Mouse (Mus musculus): ENCODE measurements around the gene Fus.

DNA sequence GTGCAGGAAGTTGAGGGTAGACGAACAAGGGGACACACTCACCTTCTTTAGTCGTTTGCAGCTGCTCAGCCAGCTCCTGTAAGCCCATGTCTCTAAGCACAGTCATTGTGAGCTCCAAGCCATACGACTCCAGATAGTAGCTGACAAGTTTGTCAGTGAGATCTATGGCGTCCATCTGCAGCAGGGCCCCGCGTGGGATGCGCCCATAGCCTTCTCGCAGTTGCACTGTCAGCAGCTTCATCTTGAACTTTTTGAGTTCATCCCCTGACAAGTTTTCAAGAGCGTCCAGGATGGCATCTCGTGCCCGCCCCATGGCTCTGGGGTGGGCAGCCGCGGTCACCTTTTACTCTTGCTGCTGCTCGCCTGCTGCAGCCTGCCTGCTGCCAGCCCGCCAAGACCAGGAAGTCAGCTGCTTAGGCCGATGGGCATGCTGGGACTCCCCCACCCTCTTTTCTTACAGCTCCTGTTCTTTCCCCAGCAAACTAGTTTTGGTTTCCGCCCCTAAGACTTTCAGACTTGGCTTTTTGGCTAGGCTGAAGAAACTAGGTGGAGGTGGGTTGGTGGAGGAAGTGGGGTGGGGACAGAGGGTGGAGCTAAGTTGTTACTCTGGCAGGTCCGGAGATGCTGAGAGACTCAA is 26.2 kb downstream of the Fus start, which contains the start of gene Pycard:
- TF ChIP-seq CTCF (IDR thresholded peaks at IDR 0.05; ENCODE audit: low read depth) (no peak), EP300 (IDR thresholded peaks at IDR 0.05; ENCODE audit: low read depth) (no peak; the same call in 1 of the 2 replicates)

Data from liver, postnatal 0 days (tissue).